Mouse (Mus musculus) cerebellum, adult 9-11 months (tissue): ENCODE results near the gene Odf2l.

Experiments used
- DNase-seq: peaks from one replicate; pipeline ENCODE4 v3.0.0; 2022

Gene Odf2l

GRCm38 (mm10) chr3:145118254-145119001 is at the start of gene Odf2l:
Gene Odf2l, plus strand, starts transcription at chr3:145118588.
- peak; percentile 97 for DNase-seq

- DNase-seq, result no peak
Observed at GRCm38 (mm10) chr3:145068964-145069363, 49.4 kb upstream of the Odf2l start.

GRCm38 (mm10) chr3:145072339-145072738 is 46.0 kb upstream of the Odf2l start:
- no peak for DNase-seq

GRCm38 (mm10) chr3:145078405-145078804 is 40.0 kb upstream of the Odf2l start:
- no peak for DNase-seq

- DNase-seq, result no peak
Observed at GRCm38 (mm10) chr3:145080904-145081303, 37.5 kb upstream of the Odf2l start.

GRCm38 (mm10) chr3:145083081-145083480 is 35.3 kb upstream of the Odf2l start:
- DNase-seq, result no peak

- no peak for DNase-seq
Observed at GRCm38 (mm10) chr3:145086180-145086579, 32.2 kb upstream of the Odf2l start.

GRCm38 (mm10) chr3:145087857-145088598 is 30.4 kb upstream of the Odf2l start:
- no peak for DNase-seq

- no peak for DNase-seq
Observed at GRCm38 (mm10) chr3:145099291-145099690, 19.1 kb upstream of the Odf2l start, which contains the start of gene Clca2. Gene Clca2, minus strand, starts transcription at chr3:145099443.

- no peak for DNase-seq
Observed at GRCm38 (mm10) chr3:145101891-145102555, 16.4 kb upstream of the Odf2l start.

GRCm38 (mm10) chr3:145103321-145103720 is 15.1 kb upstream of the Odf2l start:
- no peak for DNase-seq

- DNase-seq, result no peak
Observed at GRCm38 (mm10) chr3:145103770-145104169, 14.6 kb upstream of the Odf2l start.

GRCm38 (mm10) chr3:145105076-145105772 is 13.2 kb upstream of the Odf2l start:
- no peak for DNase-seq

- DNase-seq, result no peak
Observed at GRCm38 (mm10) chr3:145105773-145106504, 12.4 kb upstream of the Odf2l start.

GRCm38 (mm10) chr3:145115169-145115568 is 3.2 kb upstream of the Odf2l start:
- no peak for DNase-seq

GRCm38 (mm10) chr3:145117637-145118036 is 751 bp upstream of the Odf2l start:
- peak; percentile 14 for DNase-seq

GRCm38 (mm10) chr3:145119002-145119358 is 592 bp downstream of the Odf2l start:
- DNase-seq, result no peak

GRCm38 (mm10) chr3:145119425-145119824 is 1.0 kb downstream of the Odf2l start:
- peak; percentile 14 for DNase-seq

GRCm38 (mm10) chr3:145126618-145127017 is 8.2 kb downstream of the Odf2l start:
- no peak for DNase-seq

GRCm38 (mm10) chr3:145129356-145129755 is 11.0 kb downstream of the Odf2l start:
- DNase-seq, result no peak

- no peak for DNase-seq
Observed at GRCm38 (mm10) chr3:145131210-145131868, 13.0 kb downstream of the Odf2l start.

- DNase-seq, result no peak
Observed at GRCm38 (mm10) chr3:145140236-145140635, 21.8 kb downstream of the Odf2l start.
